Mouse (Mus musculus): Measurements from ENCODE around the gene A4galt.

A4galt gene

DNA sequence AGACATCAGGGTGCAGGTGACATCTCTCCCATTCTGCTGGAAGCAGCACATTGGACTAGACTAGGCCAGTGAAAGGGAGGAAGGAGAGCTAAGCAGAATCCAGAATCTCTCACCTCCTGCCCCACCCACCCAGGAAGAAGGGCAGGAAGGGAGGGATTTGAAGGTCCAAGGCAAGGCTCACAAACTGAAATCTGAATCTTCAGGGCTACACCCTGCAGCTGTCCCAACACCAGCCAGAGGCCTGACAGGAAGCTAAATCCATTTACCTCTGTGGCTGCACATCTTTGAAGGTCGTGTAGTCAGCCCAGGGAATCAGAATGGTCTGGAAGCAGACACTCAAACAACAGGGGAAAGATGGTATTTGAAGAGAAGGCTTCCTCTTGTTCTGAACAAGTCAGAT lies 13.7 kb upstream of the A4galt start:
- DNase-seq (ENCODE audit: low read depth) = no peak

DNA sequence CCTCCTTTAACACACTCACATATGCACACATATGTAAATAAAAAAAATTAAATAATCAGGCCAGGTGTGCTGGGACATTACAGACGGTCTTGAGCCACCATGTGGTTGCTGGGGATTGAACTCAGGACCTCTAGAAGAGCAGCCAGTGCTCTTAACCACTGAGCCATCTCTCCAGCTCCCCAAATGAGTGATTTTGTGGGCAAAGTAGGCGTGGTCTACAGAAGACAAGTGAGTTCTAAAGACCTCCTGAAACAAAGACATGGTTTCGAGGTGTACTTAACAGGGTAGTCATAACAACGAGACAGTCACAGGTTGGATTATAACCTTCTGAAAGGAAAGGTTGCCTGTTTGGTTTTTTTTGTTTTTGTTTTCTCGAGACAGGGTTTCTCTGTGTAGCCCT lies 11.8 kb upstream of the A4galt start:
- DNase-seq (ENCODE audit: low read depth) = no peak

- no peak for DNase-seq (ENCODE audit: low read depth)
These were observed 6.3 kb upstream of the A4galt start for GRCm38 (mm10) chr15:83257906-83258305.

DNA sequence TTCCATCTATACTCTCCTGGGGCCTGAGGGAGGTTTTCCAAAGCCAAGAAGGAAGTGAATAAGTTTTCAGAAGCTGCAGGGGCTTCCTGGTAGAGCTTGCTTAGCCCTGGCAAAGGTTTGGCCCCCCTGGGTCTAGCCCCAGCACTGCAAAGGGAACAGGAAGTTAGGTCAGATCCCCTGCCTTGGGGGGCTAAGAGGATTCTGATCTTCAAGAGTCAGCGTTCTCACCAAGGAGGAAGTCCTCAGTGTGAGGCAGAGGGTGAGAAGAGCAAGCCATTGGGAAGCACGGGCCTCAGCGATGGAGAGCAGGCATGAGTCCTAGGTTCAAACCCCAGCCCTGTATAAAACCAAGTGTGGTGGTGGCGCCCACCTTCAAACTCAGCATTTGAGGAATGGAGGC lies 4.9 kb upstream of the A4galt start:
- DNase-seq (ENCODE audit: low read depth) = no peak

DNA sequence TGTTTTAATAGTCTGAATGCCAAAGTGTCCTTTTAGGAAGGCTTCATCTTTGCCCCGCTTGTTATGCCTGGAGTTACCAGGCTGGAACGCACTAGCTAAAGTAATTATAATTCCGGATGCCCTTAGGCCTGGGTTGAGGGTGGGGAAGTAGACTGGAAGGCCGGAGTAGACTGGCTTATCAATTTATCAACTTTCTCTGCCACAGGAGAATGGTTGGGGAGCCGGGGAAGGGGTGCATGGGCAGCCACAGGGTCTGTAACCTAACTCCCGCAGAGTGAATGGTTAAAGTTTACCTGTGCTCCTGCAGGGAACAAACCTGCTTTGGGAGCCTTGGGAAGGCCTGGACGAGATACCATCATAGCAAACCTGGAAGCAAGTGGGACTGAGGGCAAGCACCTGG lies 4.4 kb upstream of the A4galt start:
- DNase-seq (ENCODE audit: low read depth) = no peak

DNA sequence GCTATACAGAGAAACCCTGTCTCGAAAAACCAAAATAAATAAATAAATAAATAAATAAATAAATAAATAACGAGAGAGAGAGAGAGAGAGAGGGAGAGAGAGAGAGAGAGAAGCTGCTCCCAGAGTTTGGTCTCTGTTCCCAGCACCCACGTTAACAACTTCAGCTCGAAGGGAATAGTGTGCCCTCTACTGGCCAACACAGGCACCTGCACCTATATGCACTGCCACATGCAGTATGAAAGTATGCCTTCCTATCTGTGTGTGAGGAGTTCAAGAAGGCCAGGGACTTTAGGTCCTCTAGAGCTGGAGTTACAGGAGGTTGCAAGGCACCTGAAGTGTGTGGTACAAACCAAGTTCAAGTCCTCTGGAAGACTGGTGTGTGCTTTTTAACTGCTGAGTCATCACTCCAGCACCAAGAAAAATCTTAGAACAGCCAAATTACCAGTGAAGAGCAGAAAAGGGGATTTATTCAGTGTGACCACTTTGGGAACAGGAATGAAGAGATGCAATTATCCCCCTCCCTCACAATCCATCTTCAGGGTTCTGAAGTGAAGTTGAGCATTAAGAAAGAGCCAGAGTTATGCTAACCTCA lies 3.7 kb upstream of the A4galt start:
- DNase-seq (ENCODE audit: low read depth) = no peak

GRCm38 (mm10) chr15:83254372-83255070 lies 2.9 kb upstream of the A4galt start:
- DNase-seq (ENCODE audit: low read depth) = no peak

- no peak for DNase-seq (ENCODE audit: low read depth)
These were observed 486 bp upstream of the A4galt start for GRCm38 (mm10) chr15:83252060-83252459.

DNA sequence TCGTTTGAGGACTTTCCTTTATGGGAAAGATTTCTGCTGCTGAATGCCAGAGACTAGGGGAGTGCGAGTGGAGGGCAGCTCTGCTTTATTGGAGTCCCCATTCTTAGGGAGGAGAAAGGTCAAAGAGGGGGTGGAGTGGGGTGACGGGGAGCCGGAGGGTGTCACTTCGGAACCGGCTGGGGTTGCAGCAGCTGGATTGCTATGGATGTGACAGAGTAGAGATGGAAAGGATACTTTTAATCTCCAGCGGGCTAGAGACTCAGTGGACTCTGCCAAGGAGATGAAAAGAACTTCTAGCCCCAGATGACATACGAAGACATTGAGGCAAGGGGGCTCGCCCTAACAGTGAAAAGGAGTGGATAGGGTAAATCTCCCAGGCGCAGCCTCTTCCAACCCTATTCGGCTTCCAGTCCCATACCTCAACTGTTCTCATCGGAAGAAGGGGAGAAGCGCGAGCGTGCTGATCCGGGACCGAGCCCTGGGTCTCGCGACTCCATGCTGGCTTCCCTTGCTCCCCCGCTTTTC lies 861 bp downstream of the A4galt start:
- DNase-seq (ENCODE audit: low read depth) = no peak

- DNase-seq (ENCODE audit: low read depth) = no peak
These were observed 1.9 kb downstream of the A4galt start for GRCm38 (mm10) chr15:83249535-83250287.

DNA sequence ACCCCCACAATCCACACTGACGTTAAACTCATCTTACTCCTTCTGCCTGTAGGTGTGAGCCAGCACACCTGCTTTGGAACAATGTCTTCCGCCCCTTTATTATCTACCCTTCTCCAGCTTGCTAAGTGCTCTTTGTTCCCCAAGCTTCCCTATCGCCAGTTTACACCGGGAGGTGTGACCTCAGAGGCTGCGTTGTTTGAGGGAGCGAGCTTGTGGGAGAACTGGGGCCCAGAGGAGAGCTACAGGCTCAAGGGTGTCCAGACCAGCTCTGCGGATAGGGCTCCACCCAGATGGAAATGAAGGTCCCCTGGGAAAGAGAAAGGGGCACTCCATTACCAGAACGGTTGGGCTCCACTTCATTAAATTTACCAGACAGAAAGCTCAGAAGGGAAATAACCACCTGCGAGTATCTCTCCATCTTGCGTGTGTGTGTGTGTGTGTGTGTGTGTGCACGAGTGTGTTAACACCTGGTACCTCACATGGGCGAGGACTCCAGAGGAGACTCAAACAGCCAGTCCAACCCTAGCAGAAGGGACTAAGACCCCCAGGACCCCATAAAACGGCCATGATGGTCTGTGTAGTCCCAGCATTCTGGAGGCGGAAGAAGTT lies 3.2 kb downstream of the A4galt start:
- no peak for DNase-seq (ENCODE audit: low read depth)

- no peak for DNase-seq (ENCODE audit: low read depth)
These were observed 7.2 kb downstream of the A4galt start for GRCm38 (mm10) chr15:83244371-83244770.

DNA sequence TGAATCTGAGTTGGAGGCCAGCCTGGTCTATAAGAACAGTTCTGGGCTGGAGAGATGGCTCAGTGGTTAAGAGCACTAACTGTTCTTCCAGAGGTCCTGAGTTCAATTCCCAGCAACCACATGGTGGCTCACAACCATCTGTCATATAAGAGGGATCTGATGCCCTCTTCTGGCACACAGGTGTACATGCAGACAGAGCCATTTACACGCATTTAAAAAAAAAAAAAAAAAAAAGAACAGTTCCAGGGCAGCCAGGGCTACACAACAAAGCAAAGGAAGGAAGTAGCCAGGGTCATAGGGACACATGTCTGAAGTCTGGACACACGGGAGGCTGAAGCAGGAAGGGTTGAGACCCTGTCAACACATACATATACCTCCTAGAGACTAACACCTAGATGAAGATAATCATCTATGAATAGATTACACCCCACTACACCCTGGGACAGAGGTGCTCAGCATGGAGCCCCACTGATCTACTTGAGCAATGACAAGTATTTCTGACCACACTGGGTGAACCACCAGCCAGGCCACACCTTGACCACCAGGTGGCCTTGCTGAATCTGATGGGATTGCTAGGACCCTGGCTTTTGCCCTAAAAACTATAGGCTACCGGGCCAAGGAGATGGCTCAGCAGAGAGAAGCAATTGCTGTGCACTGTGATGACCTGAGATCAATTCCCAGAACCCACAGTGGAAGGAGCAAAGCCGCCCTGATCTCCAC lies 9.5 kb downstream of the A4galt start:
- DNase-seq (ENCODE audit: low read depth) = no peak

DNA sequence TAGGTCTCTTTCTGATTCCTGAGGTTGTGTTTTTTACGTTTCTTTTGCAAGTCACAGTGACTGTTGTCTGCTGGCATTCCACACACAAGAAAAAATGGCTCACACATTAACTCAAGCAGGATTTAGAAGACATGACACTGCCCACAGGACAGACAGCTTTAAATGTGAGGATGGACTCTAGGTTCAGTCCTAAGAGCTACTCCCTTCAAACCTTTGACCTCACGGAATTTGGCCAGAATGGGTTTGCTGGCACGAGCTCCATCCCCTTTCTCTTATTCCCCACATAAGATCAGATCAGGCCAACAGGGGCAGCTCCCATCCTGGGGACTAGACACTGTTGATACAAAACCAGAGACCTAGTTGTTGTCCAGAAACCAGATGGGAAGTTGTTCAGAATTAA lies 10.1 kb downstream of the A4galt start:
- DNase-seq (ENCODE audit: low read depth) = no peak

DNA sequence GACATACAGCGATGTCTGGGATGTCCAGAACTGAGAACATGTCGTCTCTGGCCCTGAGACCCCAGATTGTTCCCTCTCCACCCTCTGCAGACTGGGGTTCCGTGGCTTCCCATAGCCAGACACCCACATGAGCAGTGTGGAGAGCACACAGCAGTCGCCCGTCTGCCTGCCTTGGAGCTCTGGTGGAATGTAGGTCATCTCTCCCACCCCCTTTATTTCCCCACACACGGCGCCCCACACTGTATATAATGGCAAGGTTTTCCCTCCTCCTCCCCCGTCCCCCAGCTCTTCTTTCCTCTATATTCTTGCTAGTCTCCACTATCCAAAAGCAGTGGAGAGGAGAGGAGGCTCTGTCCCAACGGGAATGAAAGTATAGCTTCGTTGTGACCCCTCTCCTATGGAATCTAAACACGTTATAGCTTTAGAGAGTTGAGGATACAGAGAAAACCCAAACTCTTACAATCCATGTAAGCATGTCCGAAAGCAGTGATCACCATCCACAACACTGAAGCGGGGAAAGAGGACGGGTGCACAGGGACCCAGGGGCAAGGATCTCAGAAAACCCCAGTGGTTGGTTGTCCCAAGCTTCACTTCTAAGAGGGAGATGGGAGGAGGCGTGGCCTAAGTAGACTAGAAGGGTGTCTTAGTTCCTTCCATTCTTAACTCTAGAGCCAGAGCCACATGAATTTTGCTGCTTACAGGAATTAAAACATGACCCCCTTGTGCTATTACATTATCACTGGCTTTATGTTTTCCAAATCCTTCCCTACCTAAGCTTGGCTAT lies 13.9 kb downstream of the A4galt start:
- DNase-seq (ENCODE audit: low read depth) = no peak

DNA sequence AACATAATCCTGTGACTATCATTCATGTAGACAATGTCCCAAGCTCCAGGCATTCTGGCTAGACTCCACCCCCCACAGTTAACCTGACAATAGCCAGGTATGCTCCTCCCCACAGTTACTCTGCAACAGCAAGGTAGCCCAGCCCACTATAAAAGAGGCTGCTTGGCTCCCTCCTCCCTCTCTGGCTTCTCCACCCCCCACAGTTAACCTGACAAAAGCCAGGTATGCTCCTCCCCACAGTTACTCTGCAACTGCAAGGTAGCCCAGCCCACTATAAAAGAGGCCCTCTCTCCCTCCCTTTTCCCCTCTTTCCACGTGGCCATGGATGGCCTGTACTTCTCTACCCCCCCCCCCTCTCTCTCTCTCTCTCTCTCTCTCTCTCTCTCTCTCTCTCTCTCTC lies 14.8 kb downstream of the A4galt start:
- no peak for DNase-seq (ENCODE audit: low read depth)

- DNase-seq (ENCODE audit: low read depth) = no peak
These were observed 18.2 kb downstream of the A4galt start for GRCm38 (mm10) chr15:83233219-83233992.

GRCm38 (mm10) chr15:83227559-83227958 lies 24.0 kb downstream of the A4galt start:
- no peak for DNase-seq (ENCODE audit: low read depth)

- no peak for DNase-seq (ENCODE audit: low read depth)
These were observed 24.7 kb downstream of the A4galt start for GRCm38 (mm10) chr15:83226871-83227270.

GRCm38 (mm10) chr15:83226066-83226834 lies 25.3 kb downstream of the A4galt start:
- DNase-seq (ENCODE audit: low read depth) = no peak

Data from 416B (cell line).